Mouse (Mus musculus) spleen, adult 2 months (tissue): ENCODE data around the gene Tns1.

Experiments used
- CTCF ChIP-seq: fragments of 200-500 bp; IDR thresholded peaks from 2 replicates; pipeline ENCODE4 v1.5.1; 2011; ENCODE audit warnings: mild to moderate bottlenecking, inconsistent platforms; ENCODE audit not compliant: insufficient read depth, insufficient read length, insufficient replicate concordance; ENCODE audit errors: extremely low read depth
- POLR2A ChIP-seq: fragments of 200-500 bp; IDR thresholded peaks from 2 replicates; pipeline ENCODE4 v1.6.1; 2011; ENCODE audit warnings: low read depth, low read length, inconsistent platforms

- no peak for TF ChIP-seq POLR2A
- TF ChIP-seq CTCF, result peak; percentile 83
Observed at GRCm38 (mm10) chr1:74082841-74083463, 41.3 kb downstream of the Tns1 start.
